Mouse (Mus musculus) G1E (cell line): Measurements from ENCODE around the gene Glp2r. TPM values are rescaled to one million over a fixed set of nuclear protein-coding genes. Genes with fewer than 3 reads are reported as not detected.

ENCODE experiments used
- ATAC-seq: 2 replicates; pipeline ENCODE4 v1.8.0; 2016; ENCODE audit warnings: mild to moderate bottlenecking; ENCODE audit not compliant: insufficient number of reproducible peaks, poor library complexity, low FRiP score, severe bottlenecking; ENCODE audit errors: extremely low read depth
- DNase-seq: peaks from one replicate; pipeline ENCODE4 v3.0.0; 2012; ENCODE audit warnings: low spot score
- H3K27me3 ChIP-seq: 2 replicates; pipeline ENCODE4 v1.6.1; 2012; ENCODE audit warnings: mild to moderate bottlenecking, low read length, inconsistent platforms; ENCODE audit not compliant: insufficient read depth
- H3K36me3 ChIP-seq: replicated peaks from 2 replicates; pipeline ENCODE3; 2012; ENCODE audit warnings: mild to moderate bottlenecking, inconsistent platforms
- H3K4me1 ChIP-seq: 2 replicates; pipeline ENCODE4 v1.6.1; 2012; ENCODE audit warnings: low read depth, low read length, inconsistent platforms, mixed read lengths; ENCODE audit not compliant: insufficient read depth
- H3K4me3 ChIP-seq: 2 replicates; pipeline ENCODE4 v1.5.1; 2012; ENCODE audit warnings: low read depth, mild to moderate bottlenecking, inconsistent platforms, low read length, moderate library complexity, mixed read lengths
- H3K9me3 ChIP-seq: replicated peaks from 2 replicates; pipeline ENCODE4 v1.6.1; 2012; ENCODE audit warnings: inconsistent platforms
- CTCF ChIP-seq: IDR thresholded peaks from 2 replicates; pipeline ENCODE4 v1.5.1; 2012; ENCODE audit warnings: low read depth, low read length, inconsistent platforms, mixed read lengths
- GATA1 ChIP-seq: IDR thresholded peaks from 2 replicates; pipeline ENCODE4 v1.6.1; 2012; ENCODE audit warnings: borderline replicate concordance, low read length, inconsistent platforms, mixed read lengths
- GATA2 ChIP-seq: IDR thresholded peaks from 2 replicates; pipeline ENCODE4 v1.6.1; 2012; ENCODE audit warnings: low read depth, low read length, inconsistent platforms, borderline replicate concordance
- POLR2AphosphoS5 ChIP-seq: IDR thresholded peaks from 2 replicates; pipeline ENCODE4 v1.6.1; 2012; ENCODE audit warnings: low read depth, low read length, inconsistent platforms; ENCODE audit not compliant: insufficient replicate concordance
- TAL1 ChIP-seq: conservative IDR thresholded peaks from 2 replicates; pipeline ENCODE4 v1.6.1; 2012; ENCODE audit warnings: low read depth, low read length, inconsistent platforms, mixed read lengths
- polyA plus RNA-seq: library from polyadenylated mRNA; stranded (reverse); fragments of >175 nt; gene quantifications from 2 replicates; pipeline ENCODE4 v1.2.3, GENCODE M21; 2012
- total RNA-seq, 2 experiments: library from RNA; stranded (forward) in 1 of 2; stranded (reverse) in 1 of 2; fragments of 200-1000 nt in 1 of 2; fragments of >200 nt in 1 of 2; fragmentation: Nextera tagmentation in 1 of 2; gene quantifications; 2 replicates each; pipeline ENCODE4 v1.2.3; 2014 to 2017

Glp2r gene
- total and polyA plus RNA-seq, 3 experiments: 0.05 TPM; not detected in 2

- Histone ChIP-seq H3K4me3 (no peak overlapping the region), H3K4me1 (no peaks in the 10 kb centered on the region), H3K9me3 (peaks cover 23% of the 10 kb centered on the region), H3K27me3 (no peaks in the 10 kb centered on the region), H3K36me3 (no peaks in the 10 kb centered on the region)
- ATAC-seq (no peak), DNase-seq (no peak)
- TF ChIP-seq TAL1 (no peak), CTCF (no peak), GATA1 (no peak), POLR2AphosphoS5 (no peak), GATA2 (no peak)
Measured at GRCm38 (mm10) chr11:67734597-67734996, 36.4 kb downstream of the Glp2r start.

- Histone ChIP-seq H3K36me3 (no peaks in the 10 kb centered on the region), H3K9me3 (peaks cover 25% of the 10 kb centered on the region), H3K4me3 (no peak overlapping the region), H3K4me1 (no peaks in the 10 kb centered on the region), H3K27me3 (no peaks in the 10 kb centered on the region)
- no peak for DNase-seq
- no peak for ATAC-seq
- TF ChIP-seq GATA1: no peak
- no peak for TF ChIP-seq POLR2AphosphoS5
- TF ChIP-seq GATA2: no peak
- TF ChIP-seq TAL1: no peak
- TF ChIP-seq CTCF: no peak
Measured at GRCm38 (mm10) chr11:67733726-67734125, 37.2 kb downstream of the Glp2r start.

GRCm38 (mm10) chr11:67731056-67731455 is 39.9 kb downstream of the Glp2r start:
- Histone ChIP-seq H3K4me3 (no peak overlapping the region), H3K27me3 (no peaks in the 10 kb centered on the region), H3K4me1 (no peaks in the 10 kb centered on the region), H3K9me3 (peaks cover 34% of the 10 kb centered on the region), H3K36me3 (no peaks in the 10 kb centered on the region)
- DNase-seq: no peak
- ATAC-seq: no peak
- no peak for TF ChIP-seq TAL1
- TF ChIP-seq GATA1: no peak
- TF ChIP-seq GATA2: no peak
- no peak for TF ChIP-seq CTCF
- no peak for TF ChIP-seq POLR2AphosphoS5

GRCm38 (mm10) chr11:67728726-67729125 is 42.2 kb downstream of the Glp2r start:
- Histone ChIP-seq H3K4me3 (no peak overlapping the region), H3K9me3 (peaks cover 37% of the 10 kb centered on the region), H3K4me1 (no peaks in the 10 kb centered on the region), H3K27me3 (no peaks in the 10 kb centered on the region), H3K36me3 (no peaks in the 10 kb centered on the region)
- DNase-seq: no peak
- no peak for ATAC-seq
- TF ChIP-seq GATA1: no peak
- no peak for TF ChIP-seq GATA2
- no peak for TF ChIP-seq POLR2AphosphoS5
- no peak for TF ChIP-seq TAL1
- no peak for TF ChIP-seq CTCF

- DNase-seq (no peak), ATAC-seq (no peak)
- Histone ChIP-seq H3K36me3 (no peaks in the 10 kb centered on the region), H3K4me3 (no peak overlapping the region), H3K27me3 (no peaks in the 10 kb centered on the region), H3K4me1 (no peaks in the 10 kb centered on the region), H3K9me3 (peaks cover 43% of the 10 kb centered on the region)
- TF ChIP-seq CTCF (no peak), GATA1 (no peak), POLR2AphosphoS5 (no peak), TAL1 (no peak), GATA2 (no peak)
Measured at GRCm38 (mm10) chr11:67727095-67727494, 43.9 kb downstream of the Glp2r start.

GRCm38 (mm10) chr11:67723231-67724013 is 47.5 kb downstream of the Glp2r start:
- DNase-seq: no peak
- Histone ChIP-seq H3K4me3 (no peak overlapping the region), H3K9me3 (peaks cover 44% of the 10 kb centered on the region), H3K4me1 (no peaks in the 10 kb centered on the region), H3K36me3 (no peaks in the 10 kb centered on the region), H3K27me3 (no peaks in the 10 kb centered on the region)
- TF ChIP-seq CTCF: no peak
- no peak for TF ChIP-seq POLR2AphosphoS5
- TF ChIP-seq TAL1: no peak
- TF ChIP-seq GATA2: no peak
- TF ChIP-seq GATA1: no peak
- ATAC-seq: no peak
